Mouse (Mus musculus) gastrocnemius, adult 8-10 months (tissue): ENCODE data around the gene 4933411K16Rik. TPM values are rescaled to one million over a fixed set of nuclear protein-coding genes. Genes with fewer than 3 reads are reported as not detected.
A peak's percentile ranks its signal among the peaks of the same experiment; 100 is the strongest.

Source experiments
- DNase-seq, 2 experiments: peaks; one replicate each; pipeline ENCODE4 v3.0.0; 2022; ENCODE audit warnings: low spot score in 2 of 2
- total RNA-seq, 4 experiments: library from RNA; stranded (reverse); gene quantifications; 2 replicates each; pipeline ENCODE4 v1.2.4; 2022

4933411K16Rik gene
- total RNA-seq, 4 experiments from 2014 or later = 0.21 to 0.53 (median 0.36) TPM; not detected in 1

- peak; percentile 76 to 81 for DNase-seq
Observed at GRCm38 (mm10) chr19:42035456-42036248, 16.4 kb upstream of the 4933411K16Rik start, which contains the start of gene Ankrd2. Gene Ankrd2 (plus strand): TSS chr19:42036000.

- no peak for DNase-seq
Observed at GRCm38 (mm10) chr19:42036357-42036756, 15.7 kb upstream of the 4933411K16Rik start.

- no peak for DNase-seq
Observed at GRCm38 (mm10) chr19:42037167-42037702, 14.8 kb upstream of the 4933411K16Rik start.

GRCm38 (mm10) chr19:42038310-42038709 is 13.7 kb upstream of the 4933411K16Rik start:
- DNase-seq = no peak

- DNase-seq = no peak
Observed at GRCm38 (mm10) chr19:42043988-42044387, 8.1 kb upstream of the 4933411K16Rik start.

GRCm38 (mm10) chr19:42045269-42046102 is 6.6 kb upstream of the 4933411K16Rik start, which contains the start of gene Hoga1:
Gene Hoga1 (plus strand): TSS chr19:42045610.
- peak; percentile 76 to 85 for DNase-seq

- DNase-seq = no peak
Observed at GRCm38 (mm10) chr19:42050251-42050650, 1.8 kb upstream of the 4933411K16Rik start.

- no peak for DNase-seq
Observed at GRCm38 (mm10) chr19:42051351-42051750, 697 bp upstream of the 4933411K16Rik start.

- no peak for DNase-seq
Observed at GRCm38 (mm10) chr19:42054255-42054654, 2.2 kb downstream of the 4933411K16Rik start.

GRCm38 (mm10) chr19:42055881-42056280 is 3.8 kb downstream of the 4933411K16Rik start:
- DNase-seq = peak; percentile 54 to 68

GRCm38 (mm10) chr19:42056719-42057409 is 4.8 kb downstream of the 4933411K16Rik start:
- DNase-seq = no peak

- DNase-seq = no peak
Observed at GRCm38 (mm10) chr19:42058426-42058825, 6.4 kb downstream of the 4933411K16Rik start.

- no peak for DNase-seq
Observed at GRCm38 (mm10) chr19:42061443-42061842, 9.4 kb downstream of the 4933411K16Rik start.

GRCm38 (mm10) chr19:42068441-42069240 is 16.6 kb downstream of the 4933411K16Rik start:
- DNase-seq = peak; percentile 48 to 66

- DNase-seq = no peak
Observed at GRCm38 (mm10) chr19:42069241-42069525, 17.1 kb downstream of the 4933411K16Rik start.

- no peak for DNase-seq
Observed at GRCm38 (mm10) chr19:42071221-42071620, 19.2 kb downstream of the 4933411K16Rik start.

- no peak for DNase-seq
Observed at GRCm38 (mm10) chr19:42071886-42072608, 20.0 kb downstream of the 4933411K16Rik start.

- no peak for DNase-seq
Observed at GRCm38 (mm10) chr19:42072802-42073201, 20.8 kb downstream of the 4933411K16Rik start.

GRCm38 (mm10) chr19:42075051-42075450 is 23.0 kb downstream of the 4933411K16Rik start:
- no peak for DNase-seq

- DNase-seq = no peak
Observed at GRCm38 (mm10) chr19:42075992-42076391, 23.9 kb downstream of the 4933411K16Rik start.
